Mouse (Mus musculus): Measurements from ENCODE around the gene Stac2.

- TF ChIP-seq CTCF (IDR thresholded peaks at IDR 0.05; ENCODE audit: control insufficient read depth, insufficient read depth, low read length) (peak; percentile 32; the same call in 1 of the 2 replicates), POLR2A (IDR thresholded peaks at IDR 0.05; ENCODE audit: borderline replicate concordance, control insufficient read depth, low read depth, low read length) (no peak)
These were observed 34.2 kb downstream of the Stac2 start for GRCm38 (mm10) chr11:98018858-98019641.

Measured in bone marrow, adult 2 months (tissue).